Mouse (Mus musculus) left cerebral cortex, postnatal 25 days (tissue): ENCODE results near the gene Hes5. TPM values are rescaled to one million over a fixed set of nuclear protein-coding genes. Genes with fewer than 3 reads are reported as not detected.

Source experiments
- DNase-seq, 2 experiments: peaks; one replicate each; pipeline ENCODE4 v3.0.0; 2022; ENCODE audit warnings: low spot score in 2 of 2, mixed read lengths in 1 of 2
- intact Hi-C: fragments of 180-260 bp; cut with DNase I; formaldehyde crosslinking; loops from one replicate; pipeline ENCODE4 v1.15.1; 2025
- total RNA-seq, 2 experiments: library from RNA; stranded (reverse); gene quantifications; 2 replicates each; pipeline ENCODE4 v1.2.3; 2021

The Hes5 gene
- total RNA-seq, 2 experiments from 2014 or later: 35.8 to 41.3 TPM

DNA sequence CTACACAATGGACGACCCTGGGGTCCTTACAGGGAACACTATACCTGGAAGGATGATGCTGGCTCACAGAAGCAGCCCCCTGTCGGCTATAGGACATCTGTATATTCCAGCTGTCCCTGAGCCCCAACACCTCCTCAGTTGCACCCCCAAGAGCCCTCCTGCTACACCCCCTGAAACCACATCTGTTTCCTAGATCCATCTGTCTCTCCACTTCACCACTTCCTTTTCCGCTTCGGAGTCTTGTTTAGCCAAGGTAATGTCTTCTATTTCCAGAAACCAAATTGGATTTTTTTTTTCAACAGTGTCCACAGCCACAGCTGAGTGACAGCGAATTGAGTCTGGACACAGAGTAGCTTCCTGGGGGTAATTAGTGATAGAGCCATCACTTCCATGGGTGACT lies 38.7 kb downstream of the Hes5 start:
- intact Hi-C loops: no loop called here
- DNase-seq: no peak

DNA sequence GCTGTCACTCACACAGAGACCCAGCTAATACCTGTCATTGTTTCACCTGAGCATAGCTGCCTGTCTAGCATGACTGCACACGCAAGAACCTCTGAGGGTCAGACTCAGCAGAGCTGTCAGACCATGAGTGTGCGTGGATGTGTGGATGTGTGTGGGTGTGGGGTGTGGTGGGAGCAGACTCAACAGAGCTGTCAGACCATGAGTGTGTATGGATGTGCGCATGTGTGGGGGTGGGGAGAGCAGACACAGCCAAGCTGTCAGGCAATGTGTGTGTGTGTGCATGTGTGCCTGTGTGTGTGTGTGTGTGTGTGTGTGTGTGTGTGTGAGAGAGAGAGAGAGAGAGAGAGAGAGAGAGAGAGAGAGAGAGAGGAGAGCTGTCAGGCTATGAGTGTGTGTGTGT lies 44.6 kb downstream of the Hes5 start:
- DNase-seq: no peak
- intact Hi-C loops: no loop called here

DNA sequence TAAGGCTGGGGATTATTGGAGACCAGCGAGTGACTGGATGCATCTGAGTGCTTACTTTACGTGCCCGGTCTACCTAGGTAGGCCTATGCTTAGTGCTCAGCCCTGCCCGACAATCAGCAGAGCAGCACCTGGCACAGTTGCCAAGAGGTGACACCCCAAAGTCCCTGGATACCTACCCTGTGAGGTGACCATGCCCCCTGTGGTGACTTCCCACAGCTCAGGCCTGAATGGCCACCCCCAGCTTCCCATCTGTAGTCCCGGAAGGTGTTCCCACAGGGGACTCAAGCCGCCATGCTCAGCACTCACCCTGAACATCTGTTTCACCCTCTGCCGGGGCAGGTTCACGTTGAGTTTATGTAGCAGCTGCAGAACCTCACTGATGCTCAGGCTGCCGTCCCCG lies 45.6 kb downstream of the Hes5 start:
- DNase-seq: no peak
- intact Hi-C loops: no loop called here

DNA sequence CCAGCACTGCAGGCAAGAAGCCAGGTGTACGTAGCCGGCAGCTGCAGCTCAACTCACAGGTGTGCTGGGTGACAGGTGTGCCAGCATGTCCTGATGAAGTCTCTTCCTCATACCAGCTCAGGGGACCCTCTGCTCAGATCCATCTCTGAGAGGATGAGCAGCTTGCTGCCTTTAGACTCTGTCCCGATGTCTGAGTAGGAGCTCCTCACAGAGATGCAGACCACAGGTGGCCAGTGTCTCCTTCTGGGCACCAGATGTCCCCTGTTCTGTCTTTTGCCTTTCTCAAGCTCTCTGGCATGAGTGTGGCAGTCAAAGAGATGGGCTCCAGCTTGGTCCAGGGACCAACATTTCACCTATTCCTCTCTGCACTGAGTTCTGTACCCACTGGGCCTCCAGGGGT lies 46.9 kb downstream of the Hes5 start:
- DNase-seq: no peak
- intact Hi-C loops: no loop called here

DNA sequence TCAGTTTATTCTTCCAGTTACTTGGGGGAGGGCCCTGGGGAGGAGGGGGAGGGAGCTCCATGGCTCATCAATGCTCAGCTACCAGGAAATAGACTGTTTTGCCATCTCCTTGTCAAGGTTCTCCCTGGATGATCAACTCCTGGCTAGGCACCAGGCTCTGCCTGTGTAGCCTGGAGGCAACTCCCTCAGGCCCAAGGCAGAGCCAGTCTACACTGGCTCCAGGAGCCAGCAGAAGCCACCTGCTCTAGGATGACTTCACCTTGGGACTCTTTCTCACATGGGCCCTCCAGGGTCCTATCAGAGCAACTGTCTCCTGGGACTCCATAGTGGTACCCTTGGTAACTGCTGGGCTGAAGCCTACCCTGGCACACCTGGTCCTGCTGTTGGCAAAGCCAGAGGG lies 47.4 kb downstream of the Hes5 start:
- no peak for DNase-seq
- intact Hi-C loops: no loop called here

DNA sequence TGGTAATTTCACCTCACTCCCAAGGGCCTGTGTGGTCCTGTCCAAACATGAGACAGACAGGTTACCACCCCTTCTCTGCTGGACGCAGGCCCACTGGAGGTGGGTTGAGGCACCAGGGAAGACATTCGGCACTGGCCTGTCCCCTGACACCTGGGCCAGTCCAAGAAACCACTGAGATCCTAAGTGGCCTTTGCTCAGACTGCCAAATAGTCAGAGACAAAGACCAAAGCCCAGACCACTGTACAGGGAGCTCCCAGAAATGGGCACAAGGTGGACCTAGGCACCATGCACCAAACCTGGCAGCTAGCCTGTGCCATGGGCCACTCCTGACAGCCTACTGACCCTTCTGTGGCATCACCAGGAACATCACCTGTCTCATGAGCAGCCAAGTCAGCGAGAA lies 48.5 kb downstream of the Hes5 start:
- intact Hi-C loops: no loop called here
- no peak for DNase-seq

DNA sequence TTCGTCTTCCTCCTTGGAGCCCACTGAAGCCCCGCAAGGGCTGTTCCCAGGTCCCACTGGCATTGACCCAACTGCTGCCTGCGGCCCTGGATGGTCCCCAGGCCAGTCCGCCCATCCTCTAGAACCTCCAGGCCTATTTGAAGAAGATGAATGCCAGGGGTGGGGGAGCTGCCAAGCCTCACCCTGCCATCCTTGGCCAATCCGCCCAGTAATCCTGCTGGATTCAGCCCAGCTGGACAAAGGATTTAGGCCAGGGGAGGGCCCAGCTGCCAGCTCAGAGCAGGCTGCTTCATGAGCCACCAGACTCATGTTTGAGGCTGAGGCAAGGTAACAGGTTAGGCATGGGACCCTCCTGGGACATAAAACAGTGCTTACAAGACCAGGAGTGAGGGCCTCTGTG lies 50.1 kb downstream of the Hes5 start:
- DNase-seq: peak in 1 of 2 experiments; percentile 59
- intact Hi-C loops: no loop called here

DNA sequence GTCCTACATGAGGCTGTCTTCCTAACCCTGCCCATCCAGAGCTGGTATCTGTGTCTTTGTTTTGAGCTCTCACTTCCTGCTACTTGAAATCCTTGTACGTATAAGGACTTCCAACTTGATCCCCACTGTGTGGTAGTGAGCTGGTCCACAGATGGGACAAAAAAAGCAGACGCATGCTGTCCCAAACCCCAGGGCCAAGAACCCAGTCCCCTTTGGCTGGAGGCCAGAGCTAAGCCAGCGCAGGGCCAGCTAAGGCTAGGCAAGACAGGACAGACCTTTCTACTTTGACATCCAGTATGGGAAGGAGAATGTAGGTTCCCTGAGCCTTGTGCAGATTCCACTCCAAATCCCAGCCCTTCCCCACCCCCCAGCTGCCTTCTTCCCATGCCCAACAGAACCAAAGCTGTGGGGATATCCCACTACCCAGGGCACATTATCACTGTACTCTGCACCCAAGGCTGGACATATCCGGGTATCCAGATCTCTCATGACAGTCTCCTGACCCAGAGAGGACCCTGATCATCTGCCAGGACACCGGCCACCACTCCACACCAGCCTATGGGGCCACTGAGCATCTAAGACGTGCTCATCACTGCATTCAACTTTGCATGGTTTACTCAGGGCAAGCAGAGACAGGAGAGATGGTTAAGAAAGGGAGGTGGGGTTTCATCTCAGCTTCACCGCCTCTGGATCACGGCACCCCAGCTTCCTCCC lies 50.7 kb downstream of the Hes5 start:
- DNase-seq: no peak
- intact Hi-C loops: no loop called here

Other genes with a start within 250 kb of the Hes5 start
- 1 to 10 TPM; 2.4 to 2.7 TPM for gene Ttc34, start 123.5 kb upstream of the Hes5 start, total RNA-seq
- gene Mmel1, start 91.3 kb upstream of the Hes5 start, total RNA-seq: under 1 TPM; 0.48 to 0.85 TPM
- gene Fam213b, start 61.8 kb upstream of the Hes5 start, total RNA-seq: 10 to 100 TPM; 47.5 to 51.4 TPM
- gene Tnfrsf14, start 32.4 kb upstream of the Hes5 start, total RNA-seq: 1 to 10 TPM; 1.3 to 1.7 TPM
- 10 to 100 TPM; 37.6 to 39.8 TPM for gene Pank4, start 3.2 kb downstream of the Hes5 start, total RNA-seq
- 10 to 100 TPM; 76.2 to 81.5 TPM for gene Plch2, start 95.9 kb downstream of the Hes5 start, total RNA-seq
- gene Pex10, start 106.1 kb downstream of the Hes5 start, total RNA-seq: 10 to 100 TPM; 18.7 to 20.2 TPM
- 10 to 100 TPM; 60.9 to 69.4 TPM for gene Rer1, start 125.5 kb downstream of the Hes5 start, total RNA-seq
- gene Morn1, start 125.7 kb downstream of the Hes5 start, total RNA-seq: 1 to 10 TPM; 8.6 to 9.7 TPM